Mouse (Mus musculus) cerebellum, adult 18-20 months (tissue): Measurements from ENCODE around the gene Prss46.
"Not testable (repeated sequence)": the region's sequence is repeated elsewhere in the genome, so short reads cannot be mapped to it uniquely, and the experiment has no call there.

Source experiments
- DNase-seq, 2 experiments: peaks; one replicate each; pipeline ENCODE4 v3.0.0; 2021

Prss46 gene

GRCm38 (mm10) chr9:110844206-110844605, at the start of gene Prss46:
Prss46 (plus strand) TSS chr9:110844506.
- no peak for DNase-seq

GRCm38 (mm10) chr9:110797013-110797412, 47.3 kb upstream of the Prss46 start:
- DNase-seq, result no peak

DNA sequence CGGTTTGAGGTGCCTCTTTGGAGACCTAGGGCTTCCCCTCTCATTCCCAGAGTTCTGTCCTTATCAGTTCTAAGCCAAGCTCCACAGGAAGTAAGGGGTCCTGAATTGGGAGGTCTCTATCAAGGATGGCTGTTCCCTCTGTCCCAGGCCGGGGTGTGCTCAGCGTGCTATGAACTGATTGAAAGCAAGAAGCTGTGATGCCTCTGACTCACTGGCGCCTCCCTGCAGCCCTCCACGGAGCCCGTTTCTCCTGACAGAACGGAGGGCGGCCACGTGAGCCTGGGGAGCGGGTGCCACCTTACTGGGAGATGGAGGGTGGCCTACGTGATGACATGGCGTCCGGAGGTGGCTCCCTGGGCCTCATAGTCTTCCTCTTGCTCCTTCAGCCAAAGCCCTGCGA, 46.4 kb upstream of the Prss46 start, which contains the start of gene Prss42:
Gene Prss42, plus strand, starts transcription at position 301 of the 400 bp plus-strand sequence.
- DNase-seq, result no peak

- DNase-seq, result no peak
These were observed 43.3 kb upstream of the Prss46 start for GRCm38 (mm10) chr9:110800834-110801479.

DNA sequence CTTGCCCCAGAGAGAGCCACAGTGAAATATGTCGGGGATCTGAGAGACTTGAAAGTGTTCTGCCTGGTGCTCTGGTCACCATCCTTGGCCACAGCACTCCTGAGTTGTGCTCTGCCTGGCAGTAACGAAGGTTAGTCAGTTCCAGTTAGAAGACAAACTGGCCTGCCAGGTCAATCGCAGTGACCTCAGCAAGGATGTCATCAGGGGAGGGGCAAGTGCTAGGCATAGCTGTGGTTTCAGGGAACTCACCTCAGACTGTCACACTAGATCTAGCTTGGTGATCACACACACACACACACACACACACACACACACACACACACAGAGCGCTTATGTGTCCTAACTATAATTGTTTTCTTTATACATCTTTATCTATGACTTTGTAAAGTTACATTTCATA, 41.0 kb upstream of the Prss46 start:
- no peak for DNase-seq

DNA sequence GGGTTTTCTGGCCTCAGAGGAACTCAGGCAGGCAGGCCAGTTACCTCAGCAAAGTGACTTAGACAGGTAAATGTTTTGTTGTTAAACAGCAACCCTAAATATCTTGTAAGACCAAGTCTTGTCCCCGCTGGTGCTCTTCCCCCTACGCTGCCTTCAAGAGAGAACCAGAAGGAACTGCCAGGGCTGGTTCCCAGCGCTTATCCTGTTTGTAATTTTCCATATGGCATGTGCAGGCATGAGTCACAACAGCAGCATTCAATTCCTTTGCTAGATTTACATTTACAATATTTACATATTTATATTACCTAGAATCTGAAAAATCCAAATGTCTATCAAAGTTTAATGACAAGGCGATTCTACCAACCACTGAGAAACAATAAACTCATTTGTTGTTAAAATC, 34.3 kb upstream of the Prss46 start:
- no peak for DNase-seq

DNA sequence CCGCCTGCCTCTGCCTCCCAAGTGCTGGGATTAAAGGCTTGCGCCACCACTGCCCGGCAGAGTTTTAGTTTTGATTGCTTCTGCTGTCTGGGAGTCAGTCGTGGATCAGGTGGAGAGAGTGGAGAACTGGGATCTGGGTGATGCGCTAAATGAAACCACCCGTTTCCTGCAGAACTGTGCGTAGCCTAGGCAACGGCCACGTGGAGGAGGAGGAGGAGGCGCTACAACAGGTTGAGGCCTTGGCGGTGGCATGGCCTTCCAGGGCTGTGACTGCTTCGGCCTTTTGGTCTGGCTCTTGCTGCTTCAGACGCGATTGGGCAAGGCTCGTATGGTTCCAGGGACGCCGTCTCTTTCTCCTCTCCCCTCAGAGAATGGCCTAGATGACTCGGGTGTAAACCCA, 30.5 kb upstream of the Prss46 start, which contains the start of gene Prss44:
Gene Prss44, plus strand, starts transcription at position 206 of the 400 bp plus-strand sequence.
- no peak for DNase-seq

DNA sequence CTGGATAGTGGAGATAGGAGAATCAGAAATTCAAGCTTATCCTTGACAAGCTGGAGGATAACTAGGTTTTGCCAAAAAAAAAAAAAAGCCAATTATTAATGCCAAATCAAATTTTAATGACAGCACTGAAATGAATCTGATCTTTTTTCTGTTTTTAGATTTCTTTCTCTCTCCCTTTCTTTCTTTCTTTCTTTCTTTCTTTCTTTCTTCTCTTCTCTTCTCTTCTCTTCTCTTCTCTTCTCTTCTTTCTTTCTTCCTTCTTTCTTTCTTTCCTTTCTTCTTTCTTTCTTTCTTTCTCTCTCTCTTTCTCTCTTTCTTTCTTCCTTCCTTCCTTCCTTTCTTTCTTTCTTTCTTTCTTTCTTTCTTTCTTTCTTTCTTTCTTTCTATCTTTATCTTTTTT, 23.8 kb upstream of the Prss46 start:
- not testable (repeated sequence) for DNase-seq

GRCm38 (mm10) chr9:110821436-110821835, 22.9 kb upstream of the Prss46 start:
- no peak for DNase-seq

- DNase-seq, result no peak
These were observed 18.9 kb upstream of the Prss46 start for GRCm38 (mm10) chr9:110825426-110825825.

DNA sequence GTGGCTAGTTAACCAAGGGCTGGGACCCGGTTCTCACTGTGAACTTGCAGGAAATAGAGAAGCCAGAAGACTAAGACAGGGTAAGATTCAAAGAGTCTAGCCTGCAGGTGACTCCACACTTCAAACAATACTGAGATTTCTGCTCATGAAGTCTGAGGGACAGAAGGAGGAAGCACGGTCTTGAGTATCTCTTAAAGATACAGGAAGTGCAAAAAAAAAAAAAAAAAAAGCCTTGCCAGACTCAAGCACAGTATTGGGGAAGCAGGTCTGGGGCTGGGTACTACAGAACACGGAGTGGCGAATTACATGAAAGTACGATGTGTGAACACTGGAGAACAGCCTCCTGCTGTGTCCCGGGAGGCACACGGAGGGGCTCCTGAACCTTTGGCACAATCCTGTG, 18.5 kb upstream of the Prss46 start:
- no peak for DNase-seq

- no peak for DNase-seq
These were observed 17.9 kb upstream of the Prss46 start, which contains the start of gene Prss43 for GRCm38 (mm10) chr9:110826390-110826789. Prss43 (plus strand) TSS chr9:110826690.

DNA sequence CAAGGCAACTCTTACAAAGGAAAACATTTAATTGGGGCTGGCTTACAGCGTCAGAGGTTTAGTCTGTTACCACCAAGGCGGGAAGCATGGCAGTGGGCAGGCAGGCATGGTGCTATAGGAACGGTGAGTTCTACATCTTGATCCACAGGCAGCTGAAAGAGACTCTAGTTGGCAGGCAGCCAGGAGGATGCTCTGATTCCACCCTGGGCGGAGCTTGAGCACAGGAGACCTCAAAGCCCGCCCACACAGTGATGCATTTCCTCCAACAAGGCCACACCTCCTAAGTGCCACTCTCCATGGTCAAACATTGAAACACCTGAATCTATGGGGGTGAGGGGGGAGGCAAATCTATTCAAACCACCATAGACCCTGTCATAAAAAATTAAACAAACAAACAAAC, 11.3 kb upstream of the Prss46 start:
- no peak for DNase-seq

GRCm38 (mm10) chr9:110834411-110834810, 9.9 kb upstream of the Prss46 start, which contains the start of gene Prss45:
Prss45 (plus strand) TSS chr9:110834588.
- DNase-seq, result no peak

DNA sequence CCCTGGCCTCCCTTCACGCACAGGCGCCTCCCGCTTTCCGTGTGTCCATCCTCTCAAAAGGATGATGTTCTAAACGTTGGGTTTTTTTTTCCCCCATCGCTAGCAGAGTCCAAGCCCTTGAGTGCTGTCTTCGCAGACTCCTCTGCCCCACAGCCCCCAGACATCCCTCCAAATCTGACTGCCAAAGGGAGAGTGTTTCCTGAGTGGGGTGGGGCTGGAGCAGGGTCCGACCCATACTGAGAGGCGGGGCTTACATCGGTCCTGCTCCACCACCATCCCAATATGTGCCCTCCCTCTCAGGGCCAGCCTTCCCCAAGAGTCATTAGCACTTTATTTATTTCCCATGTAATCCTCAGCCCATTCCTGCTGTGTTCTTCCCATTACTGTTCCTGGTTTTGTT, 9.3 kb upstream of the Prss46 start:
- no peak for DNase-seq

DNA sequence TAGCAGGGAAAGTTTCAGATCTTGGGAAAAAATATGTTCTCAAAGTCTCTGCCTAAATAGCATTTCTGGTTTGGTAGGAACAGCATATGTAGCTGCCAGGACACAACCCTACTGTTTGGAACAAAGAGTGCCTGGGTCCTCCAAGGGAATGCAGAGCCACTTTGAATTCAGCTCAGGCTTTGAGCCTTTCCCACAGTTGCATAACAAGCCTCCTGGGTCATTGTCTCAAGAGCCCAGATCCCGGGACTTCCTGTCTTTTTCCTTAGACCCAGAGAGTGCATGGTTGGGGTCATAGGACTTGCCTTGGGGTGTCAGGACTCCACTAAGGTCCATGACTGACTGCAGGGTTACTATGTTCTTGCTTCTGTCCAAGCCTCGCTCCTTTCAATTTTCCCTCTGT, 8.2 kb upstream of the Prss46 start:
- no peak for DNase-seq

- DNase-seq, result no peak
These were observed 3.4 kb upstream of the Prss46 start for GRCm38 (mm10) chr9:110840905-110841304.

DNA sequence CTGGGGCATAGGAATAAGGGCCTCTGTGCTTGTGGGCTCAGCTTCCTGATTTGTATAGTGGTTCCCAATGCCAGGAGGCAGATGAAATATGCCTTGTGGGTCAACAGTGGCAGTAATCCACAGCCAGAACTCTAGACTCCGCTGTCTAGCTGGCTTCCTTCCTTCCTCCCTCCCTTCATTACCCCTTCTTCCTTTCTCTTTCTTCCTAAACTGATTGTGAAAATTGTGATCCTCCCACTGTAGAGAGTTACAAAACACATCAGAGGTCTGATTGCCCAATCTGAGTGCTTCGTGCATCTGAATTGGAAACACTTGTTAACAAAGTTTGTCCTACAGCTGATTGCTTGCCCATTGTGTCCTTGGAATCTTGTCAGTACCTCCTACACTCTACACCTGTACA, 2.9 kb upstream of the Prss46 start:
- DNase-seq, result no peak

GRCm38 (mm10) chr9:110849162-110849561, 4.9 kb downstream of the Prss46 start:
- no peak for DNase-seq

DNA sequence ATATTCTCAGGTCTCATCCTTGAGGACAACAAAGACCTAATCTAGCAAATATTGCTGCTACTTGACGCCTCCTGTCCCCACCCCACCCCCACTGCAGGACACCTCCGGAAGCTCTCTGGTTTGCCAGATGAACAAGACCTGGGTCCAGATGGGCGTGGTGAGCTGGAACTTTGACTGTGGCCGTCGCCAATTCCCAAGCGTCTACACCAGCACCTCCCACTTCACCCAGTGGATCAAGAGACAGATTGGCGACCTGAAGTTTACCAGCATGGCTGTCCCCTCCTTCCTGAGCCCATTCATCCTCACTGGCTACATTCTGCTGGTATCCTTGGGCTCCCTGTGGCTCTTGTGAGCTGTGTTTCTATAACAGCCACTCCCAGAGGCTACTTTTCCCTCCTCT, 11.6 kb downstream of the Prss46 start:
- no peak for DNase-seq

DNA sequence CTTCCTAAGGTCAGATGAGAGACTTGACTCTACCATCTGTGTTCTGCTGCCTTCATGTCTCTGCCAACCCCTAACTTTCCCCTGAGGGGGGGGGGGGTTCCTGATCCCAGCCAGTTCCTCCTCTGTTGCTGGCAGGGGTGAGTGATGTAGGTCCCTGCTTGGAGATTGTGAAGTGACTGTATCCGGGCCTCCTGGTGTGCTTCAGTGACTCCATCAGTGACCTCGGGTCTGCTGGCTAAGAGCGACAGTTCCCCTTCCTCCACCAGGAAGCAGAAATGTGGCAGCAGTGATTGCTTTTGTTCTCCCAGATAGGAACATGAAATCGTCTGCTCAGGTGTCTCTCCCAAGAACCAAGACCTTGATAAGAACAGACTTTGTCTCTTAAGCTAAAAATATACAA, 12.6 kb downstream of the Prss46 start:
- no peak for DNase-seq

GRCm38 (mm10) chr9:110857781-110858472, 13.6 kb downstream of the Prss46 start, which contains the start of gene Prss50:
Prss50 (plus strand) TSS chr9:110857967.
- no peak for DNase-seq

GRCm38 (mm10) chr9:110858523-110858922, 14.2 kb downstream of the Prss46 start:
- no peak for DNase-seq

- no peak for DNase-seq
These were observed 14.8 kb downstream of the Prss46 start for GRCm38 (mm10) chr9:110858967-110859596.
